Mouse (Mus musculus) bone marrow macrophage, adult 2 months (primary cell): ENCODE measurements around the gene Smok3c.

Experiments used
- CTCF ChIP-seq: IDR thresholded peaks from 2 replicates; pipeline ENCODE4 v1.5.1; 2012; ENCODE audit warnings: low read depth, mild to moderate bottlenecking, low read length, moderate library complexity
- POLR2A ChIP-seq: IDR thresholded peaks from 2 replicates; pipeline ENCODE4 v1.6.1; 2012; ENCODE audit warnings: mild to moderate bottlenecking, low read depth, low read length, borderline replicate concordance

GRCm38 (mm10) chr5:138075684-138076083, 22.7 kb downstream of the Smok3c start:
- no peak for TF ChIP-seq CTCF
- no peak for TF ChIP-seq POLR2A
